Mouse (Mus musculus): Measurements from ENCODE around the gene Dpy19l3.

Gene Dpy19l3

DNA sequence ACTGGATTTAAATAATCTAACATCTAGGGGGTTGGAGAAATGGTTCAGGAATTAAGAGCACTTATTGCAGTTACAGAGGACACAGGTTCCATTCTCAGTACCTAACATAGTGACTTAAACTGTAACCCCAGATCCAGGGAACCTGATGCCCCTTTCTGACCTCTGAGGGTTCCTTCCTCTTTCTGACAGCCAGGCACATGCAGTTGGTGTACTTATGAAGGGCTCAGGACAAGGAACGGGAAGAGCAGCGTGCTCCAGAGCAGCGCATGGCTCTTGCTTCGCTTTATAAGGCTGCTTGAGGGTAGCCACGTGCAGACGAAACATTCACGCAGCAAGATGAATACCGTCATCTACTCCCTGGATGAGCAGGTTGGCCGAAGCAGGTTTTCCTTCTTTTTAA, 3.4 kb downstream of the Dpy19l3 start:
- DNase-seq (ENCODE audit: low spot score in 2 of 2) = no peak

DNA sequence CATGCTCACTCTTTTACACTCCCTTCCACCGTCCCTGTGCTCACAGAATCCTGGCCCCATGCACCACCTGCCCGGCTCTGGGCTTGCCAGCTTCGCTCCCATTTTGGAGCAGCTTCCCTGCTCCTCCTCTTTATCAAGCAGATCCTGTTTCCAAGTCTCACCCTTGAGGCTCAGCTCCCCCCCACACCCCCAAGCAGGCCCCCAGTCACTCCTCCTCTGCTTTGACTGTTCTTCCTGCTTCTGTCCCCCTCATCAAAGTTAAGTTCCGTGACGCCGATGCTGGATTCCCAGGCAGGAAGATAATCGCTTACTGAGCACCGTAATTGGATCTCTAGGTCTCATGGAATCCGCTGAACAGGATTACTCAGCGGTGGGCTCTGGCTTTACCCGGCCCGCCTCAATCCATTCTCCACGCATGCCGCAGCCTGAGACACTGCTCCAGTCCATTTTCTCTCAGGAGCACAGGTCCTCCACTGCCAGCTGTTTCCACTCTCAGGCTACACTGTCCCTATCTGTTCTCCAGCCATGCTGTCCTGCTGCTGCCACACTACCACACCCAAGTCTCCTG, 6.8 kb downstream of the Dpy19l3 start:
- no peak for DNase-seq (ENCODE audit: low spot score in 2 of 2)

DNA sequence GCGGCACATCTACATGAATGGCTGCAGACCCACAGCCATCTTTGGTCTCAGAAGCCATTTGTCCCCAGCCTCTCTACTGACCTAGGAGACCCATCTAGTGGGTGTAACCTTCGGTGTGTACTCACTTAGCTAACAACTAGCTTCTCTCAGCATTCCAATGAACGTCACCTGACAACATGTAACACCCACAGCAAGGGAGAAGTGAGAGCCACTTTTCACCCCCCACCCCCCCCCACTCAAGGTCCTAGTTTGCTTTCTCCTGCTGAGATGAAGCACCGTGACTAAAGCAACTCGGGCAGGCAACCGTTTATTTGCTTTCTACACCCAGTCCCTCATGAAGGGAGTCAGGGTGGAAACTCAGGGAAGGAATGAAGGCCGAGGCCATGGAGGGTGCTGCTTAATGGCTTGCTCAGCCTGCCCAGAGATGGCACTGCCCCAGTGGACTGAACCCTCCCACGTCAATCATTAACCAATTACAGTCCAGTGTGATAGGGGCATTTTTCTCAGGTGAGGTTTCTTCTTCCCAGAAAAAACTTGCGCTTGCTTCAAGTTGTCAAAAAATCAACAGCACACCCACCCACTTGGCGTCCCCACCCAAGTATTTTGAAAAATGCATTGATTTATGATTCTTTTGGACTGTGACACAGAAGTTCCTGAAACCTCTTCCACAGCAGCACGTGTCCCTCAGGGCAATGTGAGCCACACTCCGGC, 7.4 kb downstream of the Dpy19l3 start:
- DNase-seq (ENCODE audit: low spot score in 2 of 2) = no peak

DNA sequence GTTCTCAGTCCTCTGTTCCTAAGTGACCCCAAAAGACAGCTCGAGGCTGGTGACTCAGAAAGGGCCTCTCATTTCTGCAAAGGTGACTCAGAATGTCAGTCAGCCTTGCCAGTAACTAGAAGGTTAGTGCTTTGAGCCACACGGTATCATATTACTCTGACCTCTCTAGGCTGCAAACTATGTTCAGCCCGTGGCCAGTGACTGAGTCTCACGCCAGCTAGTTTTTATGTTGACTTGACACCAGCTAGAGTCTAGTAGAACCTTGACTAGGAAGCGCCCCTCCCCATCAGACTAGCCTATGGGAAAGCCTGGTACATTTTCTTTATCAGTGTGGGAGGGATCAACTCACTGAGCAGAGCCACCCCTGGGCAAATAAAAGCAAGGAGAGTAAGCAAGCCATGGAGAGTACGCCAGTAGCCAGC, 9.0 kb downstream of the Dpy19l3 start:
- peak in 1 of 2 experiments; percentile 7 for DNase-seq (ENCODE audit: low spot score in 2 of 2)

DNA sequence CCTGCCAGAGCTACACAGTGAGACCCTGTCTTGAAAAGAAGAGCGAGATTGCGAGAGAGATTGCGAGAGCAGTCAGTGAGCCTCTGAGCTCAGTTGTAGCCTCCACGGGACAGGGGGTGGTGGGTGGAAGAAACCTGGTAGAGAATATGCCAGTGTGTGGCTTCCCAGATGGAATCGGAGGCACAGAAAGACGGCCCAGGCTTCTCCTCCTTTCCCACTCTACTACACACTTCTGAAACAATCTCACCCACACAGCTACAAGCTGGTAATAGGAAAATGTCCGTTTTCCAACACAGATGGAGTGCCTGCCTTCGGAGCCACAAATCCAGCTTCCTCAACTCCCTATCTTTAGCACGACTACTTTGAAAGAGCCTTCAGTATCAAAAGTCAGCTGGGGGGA, 9.5 kb downstream of the Dpy19l3 start:
- DNase-seq (ENCODE audit: low spot score in 2 of 2) = no peak

DNA sequence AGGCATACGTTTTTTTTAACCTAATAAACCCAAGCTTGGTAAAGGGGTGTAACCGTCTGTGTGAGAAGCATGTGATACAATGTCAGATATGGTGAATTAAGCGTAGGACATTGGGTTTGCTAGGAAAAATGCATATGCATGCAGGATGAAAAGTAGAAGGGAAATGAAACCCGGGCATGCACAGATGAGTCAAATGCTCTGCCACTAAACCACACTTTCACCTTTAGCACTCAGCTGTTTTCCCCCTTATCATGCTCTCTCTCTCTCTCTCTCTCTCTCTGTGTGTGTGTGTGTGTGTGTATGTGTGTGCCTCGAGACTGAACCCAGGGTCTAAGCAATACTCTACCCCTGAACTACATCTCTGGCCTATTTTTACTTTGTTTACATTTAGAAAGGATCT, 11.9 kb downstream of the Dpy19l3 start:
- no peak for DNase-seq (ENCODE audit: low spot score in 2 of 2)

DNA sequence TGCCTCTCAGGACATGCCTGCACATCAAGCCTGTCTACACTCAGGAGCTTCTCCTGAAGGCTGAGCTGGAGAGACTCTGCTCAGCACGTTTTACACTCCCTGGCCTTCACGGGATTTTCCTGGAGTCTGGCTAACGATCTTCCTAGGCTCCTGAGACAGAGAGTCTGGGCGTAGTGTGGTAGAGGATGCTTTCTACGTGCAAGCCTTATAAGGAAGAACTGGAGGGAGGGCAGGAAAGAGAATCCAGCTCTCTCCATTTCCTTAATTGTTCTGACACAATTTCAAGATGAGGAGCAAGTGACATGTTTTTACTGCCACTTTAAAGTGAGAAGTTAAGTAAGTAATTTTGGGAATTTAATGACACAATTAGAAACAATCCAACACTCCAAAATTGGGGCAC, 12.4 kb downstream of the Dpy19l3 start:
- DNase-seq (ENCODE audit: low spot score in 2 of 2) = no peak

DNA sequence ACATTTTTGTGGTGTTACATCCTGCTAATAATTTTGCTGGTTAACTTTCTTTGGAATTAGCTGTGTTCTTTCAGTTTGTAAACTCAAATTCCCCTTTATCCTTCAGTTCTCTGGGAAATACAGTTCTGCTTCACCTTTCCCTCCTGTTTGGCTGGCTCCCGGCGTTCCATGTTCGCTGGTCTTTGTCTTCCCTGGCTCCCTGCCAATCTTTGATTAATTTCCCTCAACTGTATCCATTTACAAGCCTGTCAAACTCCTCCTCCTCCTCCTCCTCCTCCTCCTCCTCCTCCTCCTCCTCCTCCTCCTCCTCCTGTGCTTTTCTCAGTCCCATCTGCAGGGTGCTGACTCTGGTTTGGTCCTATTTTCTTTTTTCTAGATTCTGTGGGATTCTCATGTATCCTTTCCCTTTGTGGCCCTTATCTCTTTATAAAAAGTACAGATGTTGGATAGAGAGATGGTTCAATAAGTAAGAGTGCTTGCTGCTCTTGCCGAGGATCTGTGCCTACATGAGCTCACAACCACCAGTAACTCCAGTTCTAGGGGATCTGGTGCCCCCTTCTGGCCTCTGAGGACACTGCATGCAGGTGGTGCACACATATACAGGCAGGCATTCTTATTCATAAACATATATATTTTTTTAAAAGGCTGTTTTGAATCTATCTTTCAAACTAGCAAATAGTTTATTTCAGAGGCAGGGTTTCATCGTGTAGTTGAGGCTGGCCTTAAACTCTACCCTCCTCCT, 13.6 kb downstream of the Dpy19l3 start:
- peak in 1 of 2 experiments; percentile 40 for DNase-seq (ENCODE audit: low spot score in 2 of 2)

DNA sequence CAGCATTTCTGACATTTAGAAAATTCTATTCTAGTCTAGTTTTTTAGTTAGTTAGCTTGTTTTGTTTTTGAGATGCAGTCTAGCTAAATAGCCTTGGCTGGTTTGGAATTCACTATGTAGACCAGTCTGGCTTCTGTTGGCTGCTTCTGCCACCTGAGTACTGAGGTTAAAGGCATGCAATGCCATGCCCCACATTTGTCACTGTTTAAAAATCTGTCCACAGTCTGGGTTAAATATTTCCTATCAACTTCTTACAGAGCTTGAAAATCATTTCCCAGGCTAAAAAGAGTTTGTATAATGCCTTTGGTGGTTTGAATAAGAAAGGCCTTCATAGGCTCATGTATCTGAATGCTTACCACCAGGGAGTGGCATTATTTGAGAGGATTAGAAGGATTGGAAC, 15.4 kb downstream of the Dpy19l3 start:
- DNase-seq (ENCODE audit: low spot score in 2 of 2) = no peak

DNA sequence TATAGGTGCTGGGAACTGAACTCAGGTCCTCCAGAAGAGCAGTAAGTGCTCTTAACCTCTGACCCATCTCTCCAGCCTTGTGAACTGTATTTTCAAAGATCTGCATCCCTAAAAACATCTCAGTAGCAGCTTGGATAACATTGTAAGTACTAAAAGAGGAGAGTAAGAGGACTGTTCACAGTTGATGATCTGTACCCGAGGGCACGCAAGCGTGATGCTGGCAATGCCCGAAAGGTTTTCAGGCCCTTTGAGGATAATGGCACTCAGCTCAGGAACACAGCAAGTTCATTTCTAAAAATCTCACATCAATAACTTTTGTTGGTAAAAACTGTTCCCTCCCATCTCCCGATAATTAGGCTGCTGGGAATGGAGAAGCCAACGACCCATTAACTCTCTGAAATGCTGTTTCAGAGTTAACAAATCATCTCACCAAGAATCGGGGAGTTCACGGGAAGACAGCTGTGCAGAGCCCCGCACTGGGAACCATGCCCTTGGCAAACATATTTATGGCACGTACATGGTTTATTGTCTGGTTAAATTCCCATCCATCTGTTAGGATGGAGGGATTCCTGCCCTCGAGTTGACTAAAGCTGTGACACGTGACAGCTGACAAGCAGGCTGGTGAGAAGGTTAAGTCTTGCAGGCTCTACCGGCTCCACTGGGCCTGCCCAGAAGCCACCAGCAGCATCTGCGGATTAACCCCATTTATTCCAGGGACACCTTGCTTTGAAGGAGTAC, 20.8 kb downstream of the Dpy19l3 start:
- DNase-seq (ENCODE audit: low spot score in 2 of 2) = no peak

DNA sequence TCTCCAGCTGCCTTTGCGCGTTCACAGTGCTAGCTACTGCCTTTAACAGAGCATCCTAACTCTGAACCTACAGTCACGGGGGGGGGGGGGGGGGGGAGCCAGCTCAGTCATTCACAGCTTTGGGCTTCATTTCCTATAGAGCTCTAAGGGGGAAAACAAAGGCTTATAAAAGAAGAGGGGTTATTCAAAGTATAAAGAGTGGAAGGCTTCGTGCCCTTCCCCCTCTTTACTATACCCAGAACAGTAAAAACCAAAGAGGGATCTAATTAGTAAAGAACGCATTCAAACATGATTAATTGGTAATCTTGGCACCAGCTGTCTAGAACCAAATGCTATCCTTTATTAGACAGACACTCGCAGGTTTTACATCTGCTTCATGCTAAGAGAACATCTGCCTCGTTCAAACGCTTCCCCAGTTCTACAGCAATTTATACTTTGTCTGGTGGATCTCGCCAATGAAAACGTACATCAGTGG, 21.6 kb downstream of the Dpy19l3 start:
- DNase-seq (ENCODE audit: low spot score in 2 of 2) = no peak

DNA sequence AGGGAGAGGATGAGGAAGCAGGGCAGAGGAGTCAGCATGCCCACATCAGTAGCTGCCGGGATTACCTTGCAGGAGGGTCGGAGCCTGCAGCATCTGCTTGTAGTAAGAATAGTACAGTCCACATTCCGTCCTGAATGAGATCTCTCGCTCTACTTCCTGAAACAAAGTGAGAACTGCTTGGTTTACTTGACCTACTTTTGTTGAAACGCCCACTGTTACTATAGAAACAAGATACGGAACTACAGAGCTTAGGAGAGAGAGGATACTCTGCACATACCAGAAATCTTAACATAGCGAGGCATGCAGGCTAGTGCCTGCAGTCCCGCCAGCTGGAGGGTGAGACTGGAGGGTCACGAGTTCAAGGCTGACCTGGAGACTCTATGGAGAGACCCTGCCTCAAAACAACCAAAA, 24.6 kb downstream of the Dpy19l3 start:
- no peak for DNase-seq (ENCODE audit: low spot score in 2 of 2)

DNA sequence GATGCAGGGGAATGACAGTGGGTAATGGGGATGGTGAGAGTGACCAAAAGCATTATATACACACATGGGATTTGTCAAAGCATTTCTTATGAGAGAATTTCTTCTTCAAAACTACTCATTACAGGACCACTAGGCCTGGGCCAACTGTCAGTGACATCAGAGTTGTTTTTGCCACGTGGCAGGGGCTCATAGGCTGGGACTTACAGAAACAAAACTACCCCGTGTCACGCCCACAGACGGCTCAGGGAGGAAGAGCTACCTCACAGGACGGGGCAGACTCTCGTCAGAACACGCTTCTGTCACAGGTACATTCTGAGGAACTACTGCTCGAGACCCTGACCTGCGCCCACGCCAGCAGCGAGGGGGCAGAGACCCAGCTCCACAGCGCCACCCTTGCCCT, 25.9 kb downstream of the Dpy19l3 start:
- no peak for DNase-seq (ENCODE audit: low spot score in 2 of 2)

DNA sequence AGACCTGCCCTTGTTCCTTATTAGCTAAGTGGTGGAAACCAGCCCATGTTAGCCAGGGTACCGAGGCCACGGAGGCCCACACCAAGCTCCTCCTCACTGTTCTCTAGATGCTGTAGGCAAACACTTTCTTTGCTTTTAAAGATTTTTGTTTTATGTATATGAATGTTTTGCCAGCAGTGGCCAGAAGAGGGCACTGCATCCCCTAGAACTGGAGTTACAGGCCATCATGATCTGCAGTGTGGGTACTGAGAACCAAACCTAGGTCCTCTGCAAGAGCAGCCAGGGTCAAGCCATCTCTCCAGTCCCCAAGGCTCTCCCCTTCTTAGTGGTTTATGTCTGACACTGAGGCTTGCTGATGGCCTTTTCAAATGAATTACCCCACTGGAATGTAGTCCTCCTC, 31.2 kb downstream of the Dpy19l3 start:
- no peak for DNase-seq (ENCODE audit: low spot score in 2 of 2)

DNA sequence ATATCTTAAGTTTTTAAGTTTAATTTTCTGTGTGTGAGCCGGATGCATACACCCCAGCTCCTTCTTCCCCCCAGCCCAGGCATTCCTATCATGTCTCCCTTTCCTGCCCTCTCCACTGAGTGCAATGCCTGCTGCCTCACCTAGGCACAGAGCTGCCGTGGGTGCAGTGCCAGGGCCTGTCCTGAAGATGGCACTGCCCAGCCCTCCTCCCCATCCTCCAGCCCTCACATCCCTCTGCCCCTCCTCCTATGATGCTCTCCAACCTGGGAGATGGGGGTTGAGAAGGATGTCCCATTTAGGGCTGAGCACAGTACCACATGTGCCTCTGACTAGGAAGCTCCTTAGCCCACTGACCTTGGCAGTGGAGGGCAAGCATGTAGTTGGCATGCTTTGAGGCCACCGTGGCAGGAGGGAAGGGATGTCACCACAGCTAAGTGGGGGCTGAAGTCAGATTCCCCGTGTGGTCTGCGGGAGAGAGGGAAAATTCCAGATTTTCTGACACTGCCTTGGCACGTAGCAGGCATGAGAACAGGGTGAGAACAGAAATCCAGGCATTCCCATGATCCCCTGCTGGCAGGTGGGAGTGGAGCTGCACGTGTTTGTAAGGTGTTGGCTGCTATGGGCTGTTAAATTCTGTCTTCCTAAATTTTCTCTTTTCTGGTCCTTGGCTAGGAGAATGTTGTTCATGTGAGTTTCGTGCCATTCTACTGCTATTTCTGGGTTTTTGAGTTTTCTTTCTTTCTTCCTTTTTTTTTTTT, 35.7 kb downstream of the Dpy19l3 start:
- DNase-seq (ENCODE audit: low spot score in 2 of 2) = no peak

DNA sequence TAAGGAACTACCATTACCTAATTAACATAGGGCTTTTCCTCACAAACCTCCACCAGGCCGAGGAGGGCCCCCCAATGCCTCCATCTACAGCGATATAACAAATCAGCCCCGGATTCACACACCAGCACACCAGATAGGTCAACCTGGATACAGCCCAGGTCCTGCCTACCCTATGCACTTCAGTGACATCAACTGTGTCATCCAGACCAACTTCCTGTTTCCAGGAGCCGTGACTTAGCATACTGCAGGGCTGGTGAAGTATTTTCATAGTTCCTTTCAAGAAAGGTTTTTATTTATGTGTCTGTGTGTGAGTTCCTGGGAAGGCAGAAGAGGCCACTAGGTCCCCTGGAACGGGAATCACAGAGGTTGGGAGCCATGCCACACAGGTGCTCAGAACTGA, 43.9 kb downstream of the Dpy19l3 start:
- no peak for DNase-seq (ENCODE audit: low spot score in 2 of 2)

DNA sequence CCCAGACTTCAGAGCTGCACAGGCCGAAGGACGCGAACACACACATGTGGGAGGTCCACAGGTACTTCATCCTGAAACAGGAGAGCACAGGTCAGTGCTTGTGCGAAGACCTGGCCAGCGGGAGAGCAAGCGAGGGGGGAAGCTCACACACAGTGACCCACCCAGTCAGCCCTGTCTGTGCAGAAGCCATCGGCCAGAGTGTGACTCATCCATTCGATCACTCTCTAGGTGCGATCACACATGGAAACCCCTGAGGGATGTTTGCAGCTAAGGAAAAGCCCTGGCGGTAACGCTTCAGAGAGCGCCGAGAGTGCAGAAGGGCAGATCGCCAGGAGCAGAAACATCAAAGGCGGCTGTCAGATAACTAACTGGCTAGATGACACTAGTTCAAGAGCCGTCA, 46.2 kb downstream of the Dpy19l3 start:
- no peak for DNase-seq (ENCODE audit: low spot score in 2 of 2)

DNA sequence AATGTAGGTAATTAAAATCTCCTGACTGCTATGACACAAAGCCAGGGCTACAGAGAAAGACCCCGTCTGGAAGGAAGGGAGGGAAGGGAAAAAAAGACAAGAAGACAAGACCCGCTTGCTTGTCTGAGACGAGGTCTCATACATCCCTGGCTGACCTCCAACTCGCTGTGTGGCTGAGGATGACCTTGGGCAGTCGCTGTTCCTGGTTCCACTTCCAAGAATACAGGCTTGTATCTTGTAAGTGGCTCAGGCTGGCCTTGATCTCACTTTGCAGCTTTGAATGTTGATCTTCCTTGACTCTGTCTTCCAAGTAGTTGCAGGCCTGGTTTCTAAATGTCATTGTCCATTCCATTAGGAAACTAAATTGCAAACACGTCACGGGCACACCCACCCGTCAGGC, 55.2 kb downstream of the Dpy19l3 start:
- DNase-seq (ENCODE audit: low spot score in 2 of 2) = no peak

DNA sequence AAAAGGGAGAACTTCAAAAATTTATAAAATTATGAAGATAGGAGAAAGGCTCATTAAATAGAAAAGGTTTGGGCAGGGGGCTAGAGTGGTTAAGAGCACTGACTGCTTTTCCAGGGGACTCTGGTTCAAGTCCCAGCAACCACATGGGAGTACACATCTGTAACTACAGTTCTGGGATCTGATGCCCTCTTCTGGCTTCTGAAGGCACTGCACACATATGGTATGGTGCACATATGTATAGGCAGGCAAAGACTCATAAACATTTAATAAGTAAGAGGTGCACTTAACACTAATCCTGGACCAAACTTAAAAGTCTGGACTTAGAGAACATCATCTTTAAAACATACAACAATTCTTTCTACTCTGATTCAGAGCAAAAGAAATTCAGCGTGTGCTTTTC, 56.2 kb downstream of the Dpy19l3 start:
- no peak for DNase-seq (ENCODE audit: low spot score in 2 of 2)

DNA sequence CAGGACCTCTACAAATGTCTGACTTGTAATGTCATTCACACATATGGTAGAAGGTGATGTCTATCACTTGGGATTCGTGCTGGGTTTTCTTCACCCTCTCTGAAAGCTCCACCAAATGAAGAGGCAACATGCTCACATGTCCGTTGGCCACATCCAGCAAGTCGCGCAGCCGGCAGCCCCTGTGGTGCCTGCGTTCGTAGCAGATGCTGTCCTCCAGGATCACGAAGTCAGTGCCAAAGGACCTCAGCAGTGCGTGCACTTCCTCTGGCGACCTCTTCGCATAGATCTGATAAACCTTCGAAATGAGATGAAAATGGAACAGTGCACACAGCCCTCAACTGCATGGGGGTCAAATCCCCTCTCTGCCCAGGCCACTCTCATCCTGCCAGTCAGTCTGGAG, 61.6 kb downstream of the Dpy19l3 start:
- no peak for DNase-seq (ENCODE audit: low spot score in 2 of 2)

DNA sequence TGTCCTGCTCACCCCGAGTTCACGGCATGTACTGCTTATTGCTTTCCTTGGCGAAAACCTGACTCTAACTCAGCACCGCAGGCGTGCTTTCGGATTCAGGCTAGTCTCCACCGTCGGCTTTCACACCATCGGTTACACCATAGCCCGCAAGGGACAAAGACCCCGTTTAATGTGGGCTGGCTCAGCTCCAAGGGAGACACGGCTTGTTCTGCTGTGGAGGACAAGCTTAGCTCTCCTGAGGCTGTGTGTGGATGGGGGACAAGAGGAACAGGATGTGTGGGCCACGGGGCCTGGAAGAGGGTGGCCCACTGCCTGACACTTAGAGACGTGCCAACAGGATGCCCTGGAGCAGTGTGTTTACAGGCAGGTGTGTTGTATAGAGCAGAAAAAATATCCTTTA, 62.1 kb downstream of the Dpy19l3 start:
- no peak for DNase-seq (ENCODE audit: low spot score in 2 of 2)

Data from urinary bladder, postnatal 36 days (tissue).